ENCODE assay signal across 8 mouse cellular contexts in genomic region chr16:17148084-17148483, GRCm38 (mm10). TPM values are rescaled to one million over a fixed set of nuclear protein-coding genes. Genes with fewer than 3 reads are reported as not detected.
A peak's percentile ranks its signal among the peaks of the same experiment; 100 is the strongest.
DNase-seq lines count a peak whose midpoint lies in the region; ATAC-seq and TF ChIP-seq lines count a peak whose summit lies in the region.

No protein-coding gene starts in this region.

- WGBS in embryonic facial prominence, embryonic 12.5 days = 6% methylated on average over 16 of the region's 16 CpGs
- 7% methylated on average over 16 of the region's 16 CpGs for WGBS in hindbrain, postnatal 0 days
- WGBS in midbrain, embryonic 11.5 days = 6% methylated on average over 16 of the region's 16 CpGs

- H3K4me1 ChIP-seq in embryonic facial prominence, embryonic 12.5 days = peaks cover 14% of the 10 kb centered on the region; the same call in 1 of the 2 replicates
- H3K4me1 ChIP-seq in hindbrain, postnatal 0 days (ENCODE audit: insufficient read depth, low read length) = peaks cover 5% of the 10 kb centered on the region; the same call in 1 of the 2 replicates
- peaks cover 10% of the 10 kb centered on the region for H3K4me1 ChIP-seq in midbrain, embryonic 11.5 days (ENCODE audit: control insufficient read depth, insufficient read depth, low read length)

- peaks cover 12% of the 10 kb centered on the region; the same call in 1 of the 2 replicates for H3K27me3 ChIP-seq in embryonic facial prominence, embryonic 12.5 days
- H3K27me3 ChIP-seq in hindbrain, postnatal 0 days (ENCODE audit: insufficient read depth, low read length) = no peaks in the 10 kb centered on the region
- H3K27me3 ChIP-seq in midbrain, embryonic 11.5 days (ENCODE audit: control insufficient read depth, insufficient read depth, low read length) = peaks cover 17% of the 10 kb centered on the region

- DNase-seq in kidney, postnatal 10 days = peak; percentile 43
- no peak for DNase-seq in kidney, adult 9 months
- DNase-seq in MEL-GATA-1-ER (ENCODE audit: extremely low read depth, low read depth) = peak; percentile 54
- DNase-seq in hindbrain, postnatal 0 days (ENCODE audit: low spot score) = peak; percentile 18
- peak; percentile 93 for DNase-seq in midbrain, embryonic 11.5 days (ENCODE audit: low spot score, missing footprints)
- peak; percentile 44 to 68 for DNase-seq in thymus, postnatal 10 days (ENCODE audit: low spot score in 2 of 2)
- no peak for DNase-seq in left cerebral cortex, adult 9 months (ENCODE audit: low spot score in 2 of 2)

- no peak for ATAC-seq in embryonic facial prominence, embryonic 12.5 days (ENCODE audit: insufficient number of reproducible peaks, insufficient read depth, low FRiP score, low TSS enrichment)
- peak; percentile 13; the same call in 1 of the 2 replicates for ATAC-seq in hindbrain, postnatal 0 days
- ATAC-seq in midbrain, embryonic 11.5 days (ENCODE audit: low FRiP score) = peak; percentile 25

- H3K9ac ChIP-seq in embryonic facial prominence, embryonic 12.5 days = peak overlapping the region; percentile 53; the same call in 1 of the 2 replicates
- H3K9ac ChIP-seq in hindbrain, postnatal 0 days (replicated peaks; ENCODE audit: low read length) = peak overlapping the region; percentile 63; the same call in 1 of the 2 replicates
- H3K9ac ChIP-seq in midbrain, embryonic 11.5 days (ENCODE audit: low read length) = no peak overlapping the region; the same call in 1 of the 2 replicates

- no peak overlapping the region for H3K27ac ChIP-seq in embryonic facial prominence, embryonic 12.5 days
- no peak overlapping the region for H3K27ac ChIP-seq in hindbrain, postnatal 0 days
- H3K27ac ChIP-seq in midbrain, embryonic 11.5 days (ENCODE audit: low read depth, low read length) = no peak overlapping the region

- H3K9me3 ChIP-seq in embryonic facial prominence, embryonic 12.5 days = no peaks in the 10 kb centered on the region
- no peaks in the 10 kb centered on the region for H3K9me3 ChIP-seq in hindbrain, postnatal 0 days (ENCODE audit: low read length)
- no peaks in the 10 kb centered on the region for H3K9me3 ChIP-seq in midbrain, embryonic 11.5 days (ENCODE audit: control insufficient read depth, low read length)

- H3K4me2 ChIP-seq in embryonic facial prominence, embryonic 12.5 days (replicated peaks) = peak overlapping the region; percentile 93
- H3K4me2 ChIP-seq in hindbrain, postnatal 0 days (ENCODE audit: low read depth, low read length) = peak overlapping the region; percentile 92
- H3K4me2 ChIP-seq in midbrain, embryonic 11.5 days = peak overlapping the region; percentile 96

- peaks cover 22% of the 10 kb centered on the region for H3K36me3 ChIP-seq in embryonic facial prominence, embryonic 12.5 days
- peaks cover 12% of the 10 kb centered on the region for H3K36me3 ChIP-seq in hindbrain, postnatal 0 days (ENCODE audit: insufficient read depth, low read length)
- H3K36me3 ChIP-seq in midbrain, embryonic 11.5 days (ENCODE audit: control insufficient read depth, insufficient read depth, low read length) = no peaks in the 10 kb centered on the region; the same call in 1 of the 2 replicates

- peak overlapping the region; percentile 60 for H3K4me3 ChIP-seq in embryonic facial prominence, embryonic 12.5 days
- H3K4me3 ChIP-seq in hindbrain, postnatal 0 days (ENCODE audit: low read length) = peak overlapping the region; percentile 64
- peak overlapping the region; percentile 50 for H3K4me3 ChIP-seq in midbrain, embryonic 11.5 days (ENCODE audit: low read depth, low read length)

- TF ChIP-seq CTCF in hindbrain, postnatal 0 days (IDR thresholded peaks at IDR 0.05; ENCODE audit: low read depth) = peak; percentile 41; the same call in 1 of the 2 replicates

RNA-seq across cellular contexts. Expression of gene Ccdc116, which starts 1.1 kb away (rescaled TPM):
- 0.61 and 1.1 TPM in 2 replicates for polyA plus RNA-seq in embryonic facial prominence, embryonic 12.5 days (2016; fragmentation: Nextera tagmentation; extraction: Ambion mirVana)
- 7.2 and 8.8 TPM in 2 replicates for total RNA-seq in hindbrain, postnatal 0 days (2014; rRNA removed)
- 2.8 and 3.5 TPM in 2 replicates for polyA plus RNA-seq in hindbrain, postnatal 0 days (2015; fragmentation: Nextera tagmentation; extraction: Ambion mirVana)
- 0.40 and 0.41 TPM in 2 replicates for polyA plus RNA-seq in midbrain, embryonic 11.5 days (2014; fragmentation: Nextera tagmentation; extraction: Ambion mirVana)

RNA-seq across cellular contexts. Expression of gene Ydjc, which starts 3.7 kb away (rescaled TPM):
- polyA plus RNA-seq in embryonic facial prominence, embryonic 12.5 days (2016; fragmentation: Nextera tagmentation; extraction: Ambion mirVana) = 8.9 and 9.4 TPM in 2 replicates
- 72.4 and 78.5 TPM in 2 replicates for total RNA-seq in hindbrain, postnatal 0 days (2014; rRNA removed)
- polyA plus RNA-seq in hindbrain, postnatal 0 days (2015; fragmentation: Nextera tagmentation; extraction: Ambion mirVana) = 41.3 and 43.9 TPM in 2 replicates
- polyA plus RNA-seq in midbrain, embryonic 11.5 days (2014; fragmentation: Nextera tagmentation; extraction: Ambion mirVana) = 6.8 and 9.2 TPM in 2 replicates

RNA-seq across cellular contexts. Expression of gene Sdf2l1, which starts 15.9 kb away (rescaled TPM):
- polyA plus RNA-seq in embryonic facial prominence, embryonic 12.5 days (2016; fragmentation: Nextera tagmentation; extraction: Ambion mirVana) = 64.2 and 70.0 TPM in 2 replicates
- total RNA-seq in hindbrain, postnatal 0 days (2014; rRNA removed) = 15.3 and 20.9 TPM in 2 replicates
- 18.4 and 19.7 TPM in 2 replicates for polyA plus RNA-seq in hindbrain, postnatal 0 days (2015; fragmentation: Nextera tagmentation; extraction: Ambion mirVana)
- 59.7 and 62.9 TPM in 2 replicates for polyA plus RNA-seq in midbrain, embryonic 11.5 days (2014; fragmentation: Nextera tagmentation; extraction: Ambion mirVana)

RNA-seq across cellular contexts. Expression of gene 2610318N02Rik, which starts 23.1 kb away (rescaled TPM):
- polyA plus RNA-seq in embryonic facial prominence, embryonic 12.5 days (2016; fragmentation: Nextera tagmentation; extraction: Ambion mirVana) = 81.0 and 85.5 TPM in 2 replicates
- total RNA-seq in hindbrain, postnatal 0 days (2014; rRNA removed) = 4.2 and 6.8 TPM in 2 replicates
- 8.2 and 9.5 TPM in 2 replicates for polyA plus RNA-seq in hindbrain, postnatal 0 days (2015; fragmentation: Nextera tagmentation; extraction: Ambion mirVana)
- polyA plus RNA-seq in midbrain, embryonic 11.5 days (2014; fragmentation: Nextera tagmentation; extraction: Ambion mirVana) = 94.9 and 108 TPM in 2 replicates

RNA-seq across cellular contexts. Expression of gene Ppil2, which starts 37.0 kb away (rescaled TPM):
- 150 and 168 TPM in 2 replicates for polyA plus RNA-seq in embryonic facial prominence, embryonic 12.5 days (2016; fragmentation: Nextera tagmentation; extraction: Ambion mirVana)
- total RNA-seq in hindbrain, postnatal 0 days (2014; rRNA removed) = 93.7 and 98.4 TPM in 2 replicates
- 102 and 106 TPM in 2 replicates for polyA plus RNA-seq in hindbrain, postnatal 0 days (2015; fragmentation: Nextera tagmentation; extraction: Ambion mirVana)
- polyA plus RNA-seq in midbrain, embryonic 11.5 days (2014; fragmentation: Nextera tagmentation; extraction: Ambion mirVana) = 142 and 147 TPM in 2 replicates

Comparison
In these comparisons a context has a peak if more than half of its experiments do, and no peak if none do; other contexts are left out.
1. DNase-seq: peak in kidney, postnatal 10 days (single experiment), MEL-GATA-1-ER (single experiment), hindbrain, postnatal 0 days (single experiment), midbrain, embryonic 11.5 days (single experiment) and thymus, postnatal 10 days (2 of 2); none in kidney, adult 9 months (single experiment) and left cerebral cortex, adult 9 months (0 of 2).
2. Peak in every context shown above with its lines, with median percentiles within 50 percentile points of each other: H3K4me2 ChIP-seq and H3K4me3 ChIP-seq.